Mouse (Mus musculus) limb, embryonic 12.5 days (tissue): ENCODE data around the gene Lefty2. TPM values are rescaled to one million over a fixed set of nuclear protein-coding genes. Genes with fewer than 3 reads are reported as not detected.
A peak's percentile ranks its signal among the peaks of the same experiment; 100 is the strongest.

Experiments
- ATAC-seq: fragments of 200-750 bp; cut with Nextera tagmentation; 2 replicates; pipeline ENCODE4 v1.8.0; 2017; ENCODE audit warnings: low read depth, moderate TSS enrichment; ENCODE audit not compliant: insufficient number of reproducible peaks, insufficient read depth, low FRiP score, low TSS enrichment
- H3K27ac ChIP-seq: fragments of 300-500 bp; sonication (generic); 2 replicates; pipeline ENCODE4 v1.5.1; 2016; ENCODE audit warnings: mild to moderate bottlenecking, moderate library complexity
- H3K27me3 ChIP-seq: fragments of 300-500 bp; sonication (generic); 2 replicates; pipeline ENCODE4 v1.6.1; 2016; ENCODE audit warnings: mild to moderate bottlenecking, moderate library complexity
- H3K36me3 ChIP-seq: fragments of 300-500 bp; sonication (generic); 2 replicates; pipeline ENCODE4 v1.6.1; 2016; ENCODE audit warnings: mild to moderate bottlenecking, moderate library complexity
- H3K4me1 ChIP-seq: fragments of 300-500 bp; sonication (generic); replicated peaks from 2 replicates; pipeline ENCODE4 v1.6.1; 2016
- H3K4me2 ChIP-seq: fragments of 300-500 bp; sonication (generic); 2 replicates; pipeline ENCODE4 v1.6.1; 2016; ENCODE audit warnings: mild to moderate bottlenecking, moderate library complexity
- H3K4me3 ChIP-seq: fragments of 300-500 bp; sonication (generic); replicated peaks from 2 replicates; pipeline ENCODE4 v1.5.1; 2016; ENCODE audit warnings: mild to moderate bottlenecking
- H3K9ac ChIP-seq: fragments of 300-500 bp; sonication (generic); replicated peaks from 2 replicates; pipeline ENCODE4 v1.6.1; 2016; ENCODE audit warnings: mild to moderate bottlenecking, moderate library complexity
- H3K9me3 ChIP-seq: fragments of 300-500 bp; sonication (generic); 2 replicates; pipeline ENCODE4 v1.6.1; 2016; ENCODE audit warnings: mild to moderate bottlenecking, moderate library complexity
- WGBS: fragments of 180-500 bp; shearing (Covaris S2); methylation state at CpG from one replicate; pipeline ENCODE4 v1.1.7; 2016; 5-methylcytosine and 5-hydroxymethylcytosine counted together
- polyA plus RNA-seq: library from polyadenylated mRNA; unstranded; fragments of >200 nt; fragmentation: Nextera tagmentation; extraction: Ambion mirVana; gene quantifications from 2 replicates; pipeline ENCODE4 v1.2.1, GENCODE M21; 2016

Gene Lefty2
- polyA plus RNA-seq, 1 experiment from 2014 or later, result not detected

- peaks cover 31% of the 10 kb centered on the region for H3K27me3 ChIP-seq
Observed at GRCm38 (mm10) chr1:180945001-180945980, 52.4 kb downstream of the Lefty2 start.

GRCm38 (mm10) chr1:180946448-180946847, 53.5 kb downstream of the Lefty2 start:
- Histone ChIP-seq H3K27me3 (peaks cover 20% of the 10 kb centered on the region), H3K9me3 (no peaks in the 10 kb centered on the region), H3K9ac (no peak overlapping the region), H3K36me3 (peaks cover 27% of the 10 kb centered on the region), H3K27ac (peak overlapping the region; percentile 93), H3K4me2 (peak overlapping the region; percentile 53; the same call in 1 of the 2 replicates), H3K4me3 (no peak overlapping the region), H3K4me1 (peaks cover 40% of the 10 kb centered on the region)
- ATAC-seq, result no peak
- WGBS, result 94% methylated on average over 6 of the region's 6 CpGs

More at GRCm38 (mm10) chr1:180945001-180945980, 52.4 kb downstream of the Lefty2 start:
- Histone ChIP-seq H3K9ac (0 out of 2 replicates have a peak overlapping the region, but pooled peaks have one; percentile 14), H3K4me3 (peak overlapping the region; percentile 12; the same call in 1 of the 2 replicates), H3K36me3 (peaks cover 23% of the 10 kb centered on the region), H3K27ac (peak overlapping the region; percentile 93), H3K4me2 (peak overlapping the region; percentile 53), H3K9me3 (no peaks in the 10 kb centered on the region), H3K4me1 (peaks cover 42% of the 10 kb centered on the region)
- peak; percentile 90 for ATAC-seq
- 26% methylated on average over 20 of the region's 20 CpGs for WGBS

Other genes starting within 250 kb of the Lefty2 start
- gene Mixl1, start 196.1 kb upstream of the Lefty2 start, polyA plus RNA-seq, result 0.18 and 0.20 TPM in 2 replicates
- 25.3 and 26.9 TPM in 2 replicates for gene Acbd3, start 167.1 kb upstream of the Lefty2 start, polyA plus RNA-seq
- 3,393 and 3,612 TPM in 2 replicates for gene H3f3a, start 79.2 kb upstream of the Lefty2 start, polyA plus RNA-seq
- 47.0 and 47.6 TPM in 2 replicates for gene Sde2, start 42.0 kb upstream of the Lefty2 start, polyA plus RNA-seq
- 120 and 125 TPM in 2 replicates for gene Pycr2, start 11.2 kb downstream of the Lefty2 start, polyA plus RNA-seq
- gene Lefty1, start 41.9 kb downstream of the Lefty2 start, polyA plus RNA-seq, result 0.36 and 0.76 TPM in 2 replicates
- 12.1 and 13.4 TPM in 2 replicates for gene Tmem63a, start 49.2 kb downstream of the Lefty2 start, polyA plus RNA-seq
- gene Ephx1, start 127.8 kb downstream of the Lefty2 start, polyA plus RNA-seq, result 1.6 and 1.8 TPM in 2 replicates
- gene 9130409I23Rik, start 158.1 kb downstream of the Lefty2 start, polyA plus RNA-seq, result not detected in 2 replicates